Mouse (Mus musculus): Measurements from ENCODE around the gene Chst8.

Gene Chst8

DNA sequence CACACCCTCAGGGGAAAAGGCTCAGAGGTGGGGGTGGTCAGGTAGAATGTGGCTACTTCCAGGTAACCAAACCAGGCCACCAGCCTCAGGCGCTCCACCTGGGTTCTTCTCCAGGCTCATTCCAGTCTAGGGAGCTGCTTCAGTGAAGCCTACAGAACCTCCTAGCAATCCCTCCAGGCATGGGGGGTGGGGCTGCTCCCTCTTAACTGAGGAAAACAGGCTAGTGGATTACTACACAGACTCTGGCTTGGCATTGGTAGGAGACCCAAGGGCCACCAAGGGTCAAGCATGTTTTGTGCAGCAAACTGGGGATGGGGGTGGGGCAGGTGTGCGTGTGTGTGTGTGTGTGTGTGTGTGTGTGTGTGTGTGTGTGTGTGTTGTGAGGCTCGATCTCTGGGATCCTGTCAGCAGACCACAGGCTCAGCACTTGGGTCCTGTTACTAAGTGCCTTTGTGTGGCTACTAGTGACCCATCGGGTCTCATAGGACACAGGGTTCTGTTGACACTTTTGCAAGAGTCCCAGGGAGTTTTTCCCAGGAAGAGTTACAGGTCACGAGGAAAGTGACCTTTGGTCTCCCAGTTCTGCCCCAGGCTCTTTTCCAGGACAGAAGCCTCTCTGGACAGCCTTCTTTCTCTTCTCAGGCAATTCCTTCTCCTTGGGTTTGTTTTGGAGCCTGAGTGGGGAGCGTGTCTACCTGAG, 153.0 kb downstream of the Chst8 start:
- DNase-seq = peak; percentile 47

DNA sequence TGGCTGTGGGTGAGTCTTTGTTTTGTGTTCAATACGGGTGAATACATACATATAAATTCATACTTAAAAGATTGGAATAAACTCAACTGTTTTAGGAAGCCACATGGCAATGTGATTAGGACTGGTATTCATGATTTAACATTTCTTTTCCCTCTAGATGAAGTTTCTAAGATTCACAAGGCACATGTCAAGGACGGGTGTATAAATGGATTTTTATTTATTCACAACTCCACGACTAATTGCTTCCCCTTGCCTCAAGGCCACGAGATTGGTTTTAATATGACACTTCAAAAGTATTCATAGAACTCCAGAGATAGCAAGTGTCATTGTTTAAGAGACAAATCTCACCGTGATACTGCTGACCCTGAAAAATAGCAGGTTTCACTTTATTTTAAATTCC, 155.9 kb downstream of the Chst8 start, which contains the start of gene Kctd15:
Gene Kctd15, minus strand, starts transcription at position 101 of the 400 bp plus-strand sequence.
- no peak for DNase-seq

DNA sequence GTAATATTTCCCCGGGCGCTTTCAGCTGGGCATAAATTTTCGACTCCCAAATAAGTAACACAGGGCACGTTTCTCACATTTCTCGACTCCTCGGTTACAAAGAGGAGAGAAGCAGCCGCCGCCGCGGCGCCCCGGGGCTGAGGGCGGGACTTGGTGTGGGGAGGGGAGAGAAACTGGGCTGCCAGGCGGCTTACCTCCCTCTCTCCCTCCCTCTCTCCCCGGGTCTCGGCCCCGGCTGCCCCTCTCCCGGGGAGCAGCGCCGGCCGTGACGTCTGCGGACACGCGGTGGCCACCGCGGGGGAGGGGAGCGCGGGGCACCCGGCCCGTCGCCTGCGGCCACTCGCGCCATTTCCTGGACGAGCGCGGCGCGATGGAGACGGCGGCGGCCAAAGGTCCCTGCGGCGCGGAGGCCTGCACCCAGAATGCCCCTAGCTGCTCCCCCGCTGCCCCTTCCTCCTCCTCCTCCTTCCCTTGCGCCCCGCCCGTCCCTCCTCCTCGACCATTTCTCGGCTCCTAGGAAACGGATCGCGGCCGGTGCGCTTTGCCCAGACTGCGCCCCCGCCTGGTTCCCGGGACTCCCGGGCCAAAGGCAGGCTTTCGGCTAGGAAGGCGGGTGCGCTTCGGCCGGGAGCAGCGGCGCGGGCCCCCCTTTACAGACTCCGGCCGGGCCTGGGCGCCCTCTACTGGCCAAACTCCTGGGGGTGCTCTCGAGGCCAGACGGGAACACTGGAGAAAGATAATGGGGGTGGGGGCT, 157.2 kb downstream of the Chst8 start:
- peak; percentile 94 for DNase-seq

- DNase-seq = peak; percentile 79
Observed at GRCm38 (mm10) chr7:34654441-34655085, 157.9 kb downstream of the Chst8 start.

GRCm38 (mm10) chr7:34653731-34654440, 158.6 kb downstream of the Chst8 start:
- peak; percentile 56 for DNase-seq

DNA sequence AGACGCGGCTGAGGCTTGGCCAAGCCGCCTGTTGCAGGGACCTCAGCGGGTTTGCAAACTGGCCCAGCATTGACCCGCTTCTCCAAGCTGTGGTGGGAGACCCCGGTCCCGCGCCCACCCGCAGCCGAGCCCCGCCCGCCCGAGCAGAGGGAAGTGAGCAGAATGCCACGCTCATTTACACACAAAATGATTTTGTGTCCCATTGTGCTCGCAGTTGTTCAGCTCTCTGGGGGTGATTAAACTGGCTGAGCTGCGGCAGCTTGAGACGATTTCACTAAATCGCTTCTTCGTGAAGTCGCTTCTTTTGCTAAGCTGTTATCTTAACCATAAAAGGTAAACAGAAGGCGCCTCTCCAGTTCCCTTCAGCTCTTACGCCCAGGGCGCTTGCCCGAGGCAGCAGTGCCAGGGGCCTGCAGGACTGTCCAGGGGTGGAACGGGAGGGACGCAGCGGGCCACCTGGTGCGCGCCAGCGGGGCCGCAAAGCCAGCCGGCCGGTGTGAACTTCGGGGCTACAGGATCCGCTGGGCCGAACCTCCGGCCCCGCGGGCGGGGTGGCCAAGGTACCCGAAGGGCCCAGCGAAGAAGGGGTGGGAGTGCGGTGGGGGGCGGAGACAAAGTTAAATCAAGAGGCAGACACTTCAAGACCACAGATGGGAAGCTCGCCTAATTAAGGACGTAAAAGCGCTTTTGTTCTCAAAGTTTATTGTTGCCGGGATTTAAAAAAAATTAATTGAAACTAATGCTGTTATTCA, 159.6 kb downstream of the Chst8 start:
- peak; percentile 51 for DNase-seq

DNA sequence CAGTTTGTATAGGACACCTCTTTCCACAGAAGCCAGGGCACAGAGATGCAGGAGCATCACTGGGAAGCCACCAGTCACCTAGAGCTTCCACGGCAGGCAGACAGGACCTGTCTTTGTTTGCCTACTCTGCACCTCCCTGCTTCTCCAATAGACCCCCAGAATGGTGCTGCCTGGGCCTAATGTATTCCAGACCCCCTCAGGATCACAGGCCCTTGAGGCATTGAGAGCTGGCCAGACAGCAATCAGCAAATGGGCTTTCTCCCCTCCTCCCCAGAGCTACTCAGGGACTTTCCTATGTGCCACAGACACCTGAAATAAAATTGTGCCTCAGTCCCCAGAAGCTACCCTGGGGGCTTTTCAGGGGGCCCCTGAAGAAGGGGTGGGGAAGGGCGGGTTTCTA, 161.1 kb downstream of the Chst8 start:
- DNase-seq = no peak

DNA sequence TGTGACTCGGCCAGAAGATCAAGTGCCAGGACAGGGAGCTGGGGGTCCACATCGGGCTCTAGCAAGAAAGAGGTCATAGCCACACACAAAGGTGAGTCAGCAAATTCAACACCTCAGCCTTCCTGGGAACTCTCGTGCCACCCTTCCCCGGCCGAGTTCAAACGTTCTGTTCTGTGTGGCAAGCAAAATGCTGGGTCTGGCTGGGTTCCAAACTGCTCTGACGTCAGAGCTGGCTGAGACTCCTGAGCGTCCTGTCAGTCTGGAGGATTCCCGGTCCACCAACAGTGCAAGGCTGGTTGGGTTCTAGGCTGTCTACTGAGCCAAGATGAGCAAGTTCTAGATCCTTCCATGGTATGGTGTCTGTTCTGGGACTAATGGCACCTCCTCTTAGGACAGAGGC, 165.5 kb downstream of the Chst8 start:
- peak; percentile 87 for DNase-seq

DNA sequence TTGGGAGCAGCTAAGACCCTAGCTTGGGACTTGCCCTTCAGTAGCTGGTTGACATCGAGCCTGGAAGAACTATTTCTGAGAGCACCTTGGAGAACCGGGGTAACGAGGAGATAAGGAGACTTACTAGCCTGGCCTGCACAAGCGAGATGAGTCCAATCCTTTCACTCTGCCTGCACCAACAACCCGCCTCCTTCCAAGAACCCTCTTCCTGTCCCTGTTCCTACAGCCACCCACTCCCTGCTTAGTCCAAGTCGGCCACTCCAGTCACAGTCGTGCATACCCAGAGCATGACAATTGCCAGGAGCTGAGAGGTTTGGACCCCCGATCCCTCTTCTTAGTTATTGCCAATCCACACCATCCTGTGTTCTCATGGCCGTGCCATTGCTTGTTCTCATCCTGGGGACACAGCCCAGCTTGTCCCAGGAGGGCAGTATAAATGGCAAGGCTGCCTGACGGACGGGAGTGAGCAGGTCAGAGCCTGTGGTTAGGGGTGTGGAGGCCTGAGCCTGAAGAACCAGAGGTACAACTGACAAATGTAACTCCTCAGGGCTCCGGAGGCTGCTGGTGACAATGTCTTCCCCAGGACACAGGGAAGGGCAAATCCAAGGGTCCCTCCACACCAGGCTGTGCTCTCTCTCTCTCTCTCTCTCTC, 166.2 kb downstream of the Chst8 start:
- DNase-seq = no peak

DNA sequence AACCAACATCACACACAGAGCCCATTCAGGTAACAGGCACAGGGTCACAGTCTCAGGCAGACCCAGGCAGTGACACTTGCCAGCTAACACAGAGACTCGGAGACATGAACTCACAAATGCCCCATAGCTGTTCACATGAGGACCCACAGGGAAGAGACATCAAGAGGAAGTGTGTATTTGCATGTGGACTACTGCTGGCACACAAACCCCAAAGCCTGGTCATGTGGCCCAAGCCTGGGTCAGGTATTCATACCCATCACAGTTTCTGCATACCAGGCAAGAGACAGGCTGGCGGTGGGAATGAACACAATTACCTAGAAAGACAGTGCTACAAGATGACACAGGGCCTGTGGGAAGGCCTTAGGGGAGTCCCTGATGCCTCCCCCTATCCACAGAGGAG, 166.9 kb downstream of the Chst8 start:
- DNase-seq = no peak

DNA sequence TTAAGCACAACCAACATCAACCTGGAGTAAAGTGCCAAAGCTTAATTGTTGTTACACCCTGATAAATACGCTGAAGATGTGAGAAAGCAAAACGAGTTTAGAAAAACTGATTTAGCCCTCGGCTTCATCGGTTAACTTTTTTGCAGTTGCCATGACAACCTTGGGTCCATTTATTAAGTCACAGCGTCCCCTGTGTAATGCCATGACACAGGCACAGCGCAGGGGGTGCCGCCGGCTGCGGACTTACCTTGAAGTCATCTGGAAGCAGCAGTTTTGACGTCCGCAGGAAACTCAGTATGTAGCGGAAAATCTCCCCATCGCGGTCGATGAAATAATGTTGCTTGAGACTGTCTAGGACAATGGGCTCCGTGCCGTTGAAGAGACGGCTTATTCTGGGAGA, 167.9 kb downstream of the Chst8 start:
- no peak for DNase-seq

DNA sequence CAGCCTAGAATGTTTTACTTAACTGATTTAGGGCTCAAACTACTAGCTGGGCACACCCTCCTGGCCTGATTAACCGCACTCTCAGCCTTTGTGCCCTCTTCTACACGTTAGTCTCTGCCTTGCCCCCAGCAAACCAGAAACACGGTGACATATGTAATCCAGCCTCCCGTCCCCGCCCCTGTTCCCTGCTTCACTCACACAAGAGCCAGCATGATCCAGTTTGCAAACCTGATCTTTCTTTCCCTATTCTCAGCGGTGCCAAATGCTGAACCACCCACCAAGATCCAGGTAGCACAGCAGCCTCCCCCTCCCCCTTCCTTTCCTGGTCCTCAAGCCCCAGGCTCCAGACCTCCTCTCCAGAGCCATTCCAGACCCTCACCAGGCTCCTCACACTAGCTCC, 169.2 kb downstream of the Chst8 start:
- DNase-seq = no peak

- DNase-seq = no peak
Observed at GRCm38 (mm10) chr7:34641968-34642367, 170.5 kb downstream of the Chst8 start.

- no peak for DNase-seq
Observed at GRCm38 (mm10) chr7:34639798-34640197, 172.7 kb downstream of the Chst8 start.

DNA sequence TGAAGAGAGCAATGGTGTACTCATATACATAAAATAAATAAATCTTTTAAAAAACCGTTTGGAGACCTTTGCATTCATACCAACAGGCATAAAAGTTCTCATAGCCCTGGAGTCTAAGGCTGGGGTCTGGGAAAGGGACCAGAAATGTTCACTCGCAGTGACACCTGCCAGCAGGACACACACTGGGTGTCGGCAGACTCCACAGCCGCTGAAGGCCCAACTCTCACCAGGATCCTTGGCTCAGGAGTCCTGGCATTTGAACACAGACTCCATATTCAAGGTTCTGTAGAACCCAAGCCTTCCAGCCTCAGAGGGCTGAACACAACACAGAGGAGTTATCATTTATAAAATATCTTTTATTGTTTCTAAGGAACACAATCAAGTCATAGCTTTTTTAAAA, 175.8 kb downstream of the Chst8 start:
- no peak for DNase-seq

DNA sequence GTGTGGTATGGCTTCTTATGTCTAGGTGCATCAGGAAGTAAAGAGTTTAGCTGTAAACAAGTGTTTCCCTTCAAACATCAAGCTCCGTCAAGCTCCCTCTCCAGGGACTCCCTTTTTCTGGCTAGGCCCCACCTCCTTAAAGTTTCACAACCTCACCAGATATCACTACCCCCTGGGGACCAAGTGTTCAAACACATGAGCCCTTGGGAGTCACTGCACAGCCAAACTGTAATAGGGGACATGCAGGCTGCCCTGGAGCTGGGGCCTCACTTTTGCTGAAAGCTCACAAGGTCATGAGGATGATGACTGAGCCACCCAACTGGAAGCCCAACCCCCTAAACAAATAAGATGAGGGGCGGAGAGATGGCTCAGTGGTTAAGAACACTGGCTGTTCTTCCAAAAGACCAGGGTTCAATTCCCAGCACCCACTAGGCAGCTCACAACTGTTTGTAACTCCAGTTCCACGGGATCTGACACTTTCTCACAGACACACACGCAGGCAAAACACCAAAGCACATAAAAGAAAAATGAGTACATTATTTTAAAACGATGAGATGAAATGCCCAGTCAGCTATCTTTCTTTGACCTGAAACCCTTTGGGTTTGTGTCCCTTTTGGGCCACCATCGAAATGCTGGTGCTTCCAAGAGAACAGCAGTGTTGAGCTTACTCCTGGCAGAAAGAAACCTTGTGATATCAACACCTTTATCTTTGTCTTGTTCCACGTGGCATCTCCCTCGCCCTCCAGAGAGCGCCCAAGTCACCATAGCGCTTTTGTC, 179.4 kb downstream of the Chst8 start:
- no peak for DNase-seq

DNA sequence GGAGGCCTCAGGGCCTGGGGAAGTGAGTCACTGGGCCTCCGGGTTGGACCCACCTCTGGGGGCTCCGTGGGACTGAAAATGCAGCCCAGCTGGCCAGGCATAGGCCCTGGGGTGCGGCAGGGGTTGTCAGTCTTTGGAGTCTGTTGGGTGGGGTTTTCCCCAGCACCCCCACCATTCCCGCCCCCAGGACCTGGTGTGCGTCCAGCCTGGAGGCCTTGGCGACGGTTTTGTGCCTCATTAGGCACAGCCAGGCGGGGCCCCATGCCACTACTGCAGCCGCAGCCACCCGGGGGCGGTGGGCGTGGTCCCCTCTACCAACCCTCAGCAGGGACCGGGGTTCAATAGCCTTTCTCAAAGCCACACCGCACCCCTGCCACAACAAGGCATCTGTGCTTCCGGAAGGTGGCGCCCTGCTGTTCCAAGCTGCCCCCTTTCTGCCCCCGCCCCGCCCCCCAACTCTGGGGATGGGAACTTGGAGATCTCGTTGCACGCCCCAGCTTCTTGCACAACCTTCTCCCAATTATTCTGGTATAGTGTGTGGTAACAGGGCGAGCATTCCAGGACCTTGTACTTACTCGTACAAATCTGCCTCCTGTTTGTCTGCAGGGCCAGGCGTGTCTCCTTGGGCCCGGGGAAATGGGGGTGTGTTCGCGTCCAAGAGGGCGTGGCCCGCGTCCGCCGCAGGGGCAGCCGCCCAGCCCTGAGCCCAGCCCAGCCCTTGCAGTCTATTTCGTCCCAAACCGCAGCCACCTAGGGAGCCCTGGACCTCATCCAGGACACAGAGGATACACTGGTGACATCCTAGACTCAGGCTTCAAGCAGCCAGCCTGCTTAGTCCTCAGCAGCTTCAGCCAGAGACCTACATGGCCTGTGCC, 182.1 kb downstream of the Chst8 start:
- peak; percentile 73 for DNase-seq

- no peak for DNase-seq
Observed at GRCm38 (mm10) chr7:34629702-34630210, 182.8 kb downstream of the Chst8 start.

All from kidney, postnatal 14 days (tissue).